Mouse (Mus musculus): ENCODE measurements around the gene Ly6g6d. TPM values are rescaled to one million over a fixed set of nuclear protein-coding genes. Genes with fewer than 3 reads are reported as not detected.

Ly6g6d gene
- total RNA-seq, 2 experiments from 2014 or later, result 0.87 to 2.0 TPM

DNA sequence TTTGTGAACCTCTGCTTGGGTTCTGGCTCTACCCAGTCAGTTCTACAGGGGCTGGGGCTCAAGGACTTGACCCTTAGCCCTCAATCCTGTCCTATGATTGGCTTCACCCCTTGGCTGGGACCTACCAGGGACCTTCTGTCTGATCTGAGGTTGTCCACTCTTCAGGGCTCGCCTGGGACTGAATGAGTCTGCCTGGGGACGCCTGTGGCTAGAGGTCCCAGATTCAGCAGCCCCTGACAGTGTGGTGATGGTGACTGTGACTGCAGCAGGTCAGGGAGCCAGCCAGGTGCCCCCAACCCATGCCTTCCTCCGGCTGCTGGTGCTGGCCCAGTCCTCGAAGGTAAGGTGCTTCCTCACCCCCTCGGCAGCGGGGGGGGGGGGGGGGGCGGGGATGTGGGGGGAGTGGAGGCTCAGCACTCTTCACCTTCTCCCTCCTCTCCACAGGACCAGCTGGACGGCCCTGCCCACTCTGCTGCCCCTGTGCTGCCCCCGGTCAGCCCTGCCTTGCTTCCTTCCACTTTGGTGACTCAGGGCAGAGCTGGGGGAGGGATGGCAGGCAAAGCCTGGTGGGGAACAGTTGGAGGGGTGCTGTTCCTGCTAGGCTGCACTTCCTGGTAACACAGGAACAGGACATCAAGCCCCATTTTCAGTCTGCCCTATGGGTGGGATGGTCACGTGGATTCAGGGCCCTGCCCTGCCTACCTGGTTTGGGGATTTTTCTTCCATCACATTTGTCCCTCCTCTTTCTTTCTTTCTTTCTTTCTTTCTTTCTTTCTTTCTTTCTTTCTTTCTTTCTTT lies 53.0 kb downstream of the Ly6g6d start:
- no peak for DNase-seq (ENCODE audit: low spot score in 2 of 2)

DNA sequence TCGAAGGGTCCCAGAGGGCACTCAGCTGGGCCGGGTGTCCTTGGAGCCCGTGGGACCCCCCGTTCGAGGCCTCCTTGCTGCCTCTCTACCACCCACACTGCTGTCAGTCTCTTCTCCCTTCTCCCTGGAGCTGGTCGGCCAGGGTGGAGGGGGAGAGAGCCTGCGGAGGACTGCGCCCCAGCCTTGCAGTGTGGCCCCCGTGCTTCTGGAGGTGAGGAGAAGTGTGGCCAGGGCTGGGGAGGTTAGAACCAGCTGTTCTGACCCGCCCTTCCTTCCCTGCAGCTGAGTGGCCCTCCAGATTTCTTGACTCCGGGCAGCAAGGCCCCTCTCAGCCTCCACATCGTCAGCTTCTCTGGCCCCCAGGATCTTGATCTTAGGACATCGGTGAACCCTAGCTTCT lies 53.6 kb downstream of the Ly6g6d start:
- no peak for DNase-seq (ENCODE audit: low spot score in 2 of 2)

DNA sequence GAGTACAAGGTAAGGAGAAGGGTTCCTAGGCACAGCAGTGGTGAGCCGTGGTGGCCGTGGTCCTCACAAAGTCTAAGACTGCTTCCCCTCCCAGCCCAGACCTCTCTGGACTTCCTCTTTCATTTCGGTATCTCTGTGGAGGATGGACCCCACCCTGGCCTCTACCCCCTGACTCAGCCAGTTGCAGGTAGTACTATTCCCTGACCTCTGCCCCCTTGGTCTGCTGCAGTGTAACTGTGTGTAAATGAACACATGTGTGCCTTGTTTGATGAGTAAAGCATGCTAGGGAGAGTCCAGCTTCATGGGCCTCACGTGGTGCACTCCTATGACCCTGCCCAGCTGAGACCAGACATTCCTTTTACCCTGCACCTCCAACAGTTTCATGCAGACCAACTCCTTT lies 54.1 kb downstream of the Ly6g6d start:
- DNase-seq (ENCODE audit: low spot score in 2 of 2), result no peak

DNA sequence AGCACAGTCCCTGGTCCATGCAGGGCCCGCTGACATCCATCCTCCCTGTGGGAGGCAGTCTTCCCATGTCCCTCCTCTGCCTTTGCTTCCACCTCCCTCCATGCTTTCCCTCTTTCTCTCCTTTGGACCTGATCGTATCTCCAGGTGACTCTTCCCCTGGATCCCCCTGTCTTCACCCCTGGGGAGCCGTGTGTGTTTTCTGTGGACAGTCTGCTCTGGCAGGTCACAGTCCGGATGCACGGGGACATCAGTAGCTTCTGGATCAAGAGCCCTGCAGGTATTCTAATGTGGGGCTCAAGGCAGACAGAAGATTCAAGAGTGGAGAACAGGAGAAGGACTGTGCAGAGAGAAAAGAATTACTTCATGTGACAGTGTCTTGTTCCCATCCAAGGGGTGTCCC lies 54.6 kb downstream of the Ly6g6d start:
- DNase-seq (ENCODE audit: low spot score in 2 of 2), result no peak

DNA sequence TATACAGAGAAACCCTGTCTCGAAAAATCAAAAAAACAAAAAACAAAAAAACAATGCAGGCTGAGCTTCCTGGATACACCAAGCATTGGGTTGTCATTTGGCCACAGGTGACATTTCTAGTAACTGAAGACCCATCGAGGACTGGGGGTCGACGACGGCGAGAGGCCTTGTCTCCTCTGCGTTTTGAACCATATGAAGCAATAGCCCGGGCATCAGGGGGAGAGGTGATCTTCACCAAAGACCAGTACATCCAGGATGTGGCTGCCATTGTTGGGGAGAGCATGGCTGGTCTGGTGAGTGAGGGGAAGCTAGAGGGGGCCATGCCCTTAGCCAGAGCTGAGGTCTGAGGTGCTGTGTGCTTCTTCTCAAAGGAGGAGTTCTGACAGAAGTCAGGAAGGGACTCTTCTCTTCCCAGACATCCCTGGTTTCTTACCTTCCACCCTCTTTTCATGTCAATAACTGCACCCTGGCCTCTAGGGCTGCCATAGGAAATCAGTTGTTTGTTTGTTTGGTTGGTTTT lies 55.3 kb downstream of the Ly6g6d start:
- DNase-seq (ENCODE audit: low spot score in 2 of 2), result no peak

DNA sequence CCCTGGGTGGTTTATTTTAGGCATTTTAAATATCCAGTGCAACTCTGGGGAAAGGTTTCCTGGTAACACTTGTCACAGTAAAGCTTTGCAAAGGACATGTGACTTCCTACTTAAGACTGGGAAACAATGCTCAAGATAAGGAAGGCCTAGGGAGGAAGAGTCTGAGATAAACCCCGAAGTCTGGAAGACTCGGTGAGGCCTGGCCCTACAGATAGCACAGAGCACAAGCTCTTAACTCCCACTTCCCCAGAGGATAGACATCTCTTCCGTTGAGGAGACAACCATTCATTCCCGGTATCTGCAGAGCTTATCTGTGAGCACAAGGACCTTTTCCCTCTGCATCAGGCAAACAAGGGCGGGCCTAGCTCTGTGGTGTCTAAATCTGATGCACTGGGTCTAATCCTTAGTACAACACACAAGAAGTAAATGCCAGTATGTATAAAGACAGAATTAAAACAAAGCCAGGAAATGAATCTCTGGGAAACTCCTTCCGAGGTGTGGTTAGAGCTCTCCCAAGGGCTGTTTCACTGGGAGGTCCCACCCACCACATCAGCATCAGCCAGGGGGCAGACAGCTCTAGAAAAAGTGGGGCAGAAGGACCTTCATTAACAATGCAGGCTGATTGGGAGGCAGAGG lies 55.9 kb downstream of the Ly6g6d start:
- DNase-seq (ENCODE audit: low spot score in 2 of 2), result no peak

Other genes starting within 250 kb of the Ly6g6d start
- gene Stk19, start 241.1 kb downstream of the Ly6g6d start, total RNA-seq (2021), result 10 to 100 TPM; 50.8 to 53.8 TPM
- gene Dxo, start 241.0 kb downstream of the Ly6g6d start, total RNA-seq (2021), result 10 to 100 TPM; 36.6 to 40.8 TPM
- gene Skiv2l, start 227.9 kb downstream of the Ly6g6d start, total RNA-seq (2021), result 10 to 100 TPM; 70.1 to 74.2 TPM
- 10 to 100 TPM; 34.1 to 39.6 TPM for gene Nelfe, start 227.7 kb downstream of the Ly6g6d start, total RNA-seq (2021)
- gene Cfb, start 215.5 kb downstream of the Ly6g6d start, total RNA-seq (2021), result not detected
- gene Zbtb12, start 198.6 kb downstream of the Ly6g6d start, total RNA-seq (2021), result 1 to 10 TPM; 8.6 to 8.8 TPM
- gene Gm20547, start 196.0 kb downstream of the Ly6g6d start, total RNA-seq (2021), result under 1 TPM in 1 of 2 experiments, not detected in 1; 0.10 TPM
- gene C2, start 179.8 kb downstream of the Ly6g6d start, total RNA-seq (2021), result 1 to 10 TPM in 1 of 2 experiments, under 1 TPM in 1; 0.89 to 3.1 TPM
- gene Ehmt2, start 179.6 kb downstream of the Ly6g6d start, total RNA-seq (2021), result 100 to 1,000 TPM; 186 to 193 TPM
- under 1 TPM in 1 of 2 experiments, not detected in 1; 0.43 TPM for gene Slc44a4, start 163.6 kb downstream of the Ly6g6d start, total RNA-seq (2021)
- 10 to 100 TPM; 41.4 to 44.2 TPM for gene Neu1, start 146.8 kb downstream of the Ly6g6d start, total RNA-seq (2021)
- 10 to 100 TPM; 27.5 to 37.5 TPM for gene Hspa1b, start 118.8 kb downstream of the Ly6g6d start, total RNA-seq (2021)
- not detected for gene Gm20481, start 108.2 kb downstream of the Ly6g6d start, total RNA-seq (2021)
- gene Hspa1a, start 105.9 kb downstream of the Ly6g6d start, total RNA-seq (2021), result 10 to 100 TPM; 24.3 to 27.8 TPM
- gene Hspa1l, start 105.4 kb downstream of the Ly6g6d start, total RNA-seq (2021), result under 1 TPM; 0.12 to 0.48 TPM
- 10 to 100 TPM; 18.2 to 20.7 TPM for gene Lsm2, start 96.2 kb downstream of the Ly6g6d start, total RNA-seq (2021)
- 10 to 100 TPM; 46.6 to 50.4 TPM for gene Vars, start 77.1 kb downstream of the Ly6g6d start, total RNA-seq (2021)
- under 1 TPM; 0.15 to 0.22 TPM for gene Vwa7, start 61.5 kb downstream of the Ly6g6d start, total RNA-seq (2021)
- 1 to 10 TPM in 1 of 2 experiments, not detected in 1; 1.4 TPM for gene Sapcd1, start 50.0 kb downstream of the Ly6g6d start, total RNA-seq (2021)
- 1 to 10 TPM; 1.5 to 1.6 TPM for gene Msh5, start 31.3 kb downstream of the Ly6g6d start, total RNA-seq (2021)
- 1 to 10 TPM; 7.7 to 8.3 TPM for gene Clic1, start 28.1 kb downstream of the Ly6g6d start, total RNA-seq (2021)
- gene Ddah2, start 19.0 kb downstream of the Ly6g6d start, total RNA-seq (2021), result 10 to 100 TPM in 1 of 2 experiments, 1 to 10 TPM in 1; 9.4 to 11.0 TPM
- gene Ly6g6c, start 12.7 kb downstream of the Ly6g6d start, total RNA-seq (2021), result not detected
- not detected for gene Mpig6b, start 11.9 kb downstream of the Ly6g6d start, total RNA-seq (2021)
- gene Ly6g6e, start 1.2 kb downstream of the Ly6g6d start, total RNA-seq (2021), result 1 to 10 TPM; 3.6 to 5.0 TPM
- gene Ly6g6f, start 7.5 kb upstream of the Ly6g6d start, total RNA-seq (2021), result under 1 TPM; 0.57 to 0.58 TPM
- 100 to 1,000 TPM in 1 of 2 experiments, 10 to 100 TPM in 1; 97.6 to 103 TPM for gene Abhd16a, start 11.2 kb upstream of the Ly6g6d start, total RNA-seq (2021)
- gene Ly6g5c, start 30.2 kb upstream of the Ly6g6d start, total RNA-seq (2021), result not detected
- gene Ly6g5b, start 37.4 kb upstream of the Ly6g6d start, total RNA-seq (2021), result under 1 TPM; 0.30 to 0.56 TPM
- gene Gpank1, start 43.4 kb upstream of the Ly6g6d start, total RNA-seq (2021), result 10 to 100 TPM; 15.2 to 17.1 TPM
- 100 to 1,000 TPM; 179 to 185 TPM for gene Csnk2b, start 44.0 kb upstream of the Ly6g6d start, total RNA-seq (2021)
- 10 to 100 TPM; 22.5 to 28.9 TPM for gene D17H6S53E, start 48.3 kb upstream of the Ly6g6d start, total RNA-seq (2021)
- not detected for gene Apom, start 54.0 kb upstream of the Ly6g6d start, total RNA-seq (2021)
- 100 to 1,000 TPM; 323 to 339 TPM for gene Bag6, start 57.1 kb upstream of the Ly6g6d start, total RNA-seq (2021)
- 100 to 1,000 TPM; 317 to 343 TPM for gene Prrc2a, start 86.8 kb upstream of the Ly6g6d start, total RNA-seq (2021)
- 10 to 100 TPM in 1 of 2 experiments, 1 to 10 TPM in 1; 9.4 to 13.0 TPM for gene Aif1, start 98.0 kb upstream of the Ly6g6d start, total RNA-seq (2021)
- gene Lst1, start 110.4 kb upstream of the Ly6g6d start, total RNA-seq (2021), result 1 to 10 TPM; 5.5 to 6.7 TPM
- under 1 TPM; 0.41 to 0.64 TPM for gene Ltb, start 116.4 kb upstream of the Ly6g6d start, total RNA-seq (2021)
- not detected for gene Tnf, start 123.9 kb upstream of the Ly6g6d start, total RNA-seq (2021)
- under 1 TPM; 0.22 to 0.41 TPM for gene Lta, start 127.3 kb upstream of the Ly6g6d start, total RNA-seq (2021)
- gene Gm16181, start 142.8 kb upstream of the Ly6g6d start, total RNA-seq (2021), result not detected
- gene Atp6v1g2, start 155.6 kb upstream of the Ly6g6d start, total RNA-seq (2021), result 100 to 1,000 TPM; 637 to 681 TPM
- gene Nfkbil1, start 157.7 kb upstream of the Ly6g6d start, total RNA-seq (2021), result 10 to 100 TPM; 13.6 to 15.8 TPM
- 100 to 1,000 TPM; 210 to 215 TPM for gene Ddx39b, start 163.7 kb upstream of the Ly6g6d start, total RNA-seq (2021)
- gene H2-D1, start 184.7 kb upstream of the Ly6g6d start, total RNA-seq (2021), result 10 to 100 TPM; 22.1 to 26.7 TPM
- under 1 TPM; 0.15 to 0.25 TPM for gene H2-Q1, start 242.3 kb upstream of the Ly6g6d start, total RNA-seq (2021)

Data from layer of hippocampus, adult 18-20 months (tissue).